Mouse (Mus musculus) megakaryocyte, embryonic 14.5 days (primary cell): ENCODE results near the gene Gfod1.

Source experiments
- FLI1 ChIP-seq: IDR thresholded peaks from 2 replicates; pipeline ENCODE4 v1.6.1; 2012; ENCODE audit warnings: low read length, inconsistent platforms, mixed read lengths
- GATA1 ChIP-seq: IDR thresholded peaks from 3 replicates; pipeline ENCODE4 v1.6.1; 2012; ENCODE audit warnings: mixed read lengths, low read length, inconsistent platforms, borderline replicate concordance

- TF ChIP-seq GATA1 = no peak
- TF ChIP-seq FLI1 = no peak
These were observed 52.6 kb downstream of the Gfod1 start for GRCm38 (mm10) chr13:43251391-43251790.
